Mouse (Mus musculus) heart, embryonic 16.5 days (tissue): ENCODE data around the gene Lce1c. TPM values are rescaled to one million over a fixed set of nuclear protein-coding genes. Genes with fewer than 3 reads are reported as not detected.

ENCODE experiments used
- ATAC-seq: fragments of 200-750 bp; cut with Nextera tagmentation; replicated peaks from 2 replicates; pipeline ENCODE4 v1.8.0; 2017; ENCODE audit warnings: moderate number of reproducible peaks; ENCODE audit not compliant: insufficient read depth, low FRiP score; ENCODE audit errors: extremely low read depth
- H3K27ac ChIP-seq: fragments of 300-500 bp; sonication (generic); 2 replicates; pipeline ENCODE4 v1.5.1; 2014; ENCODE audit warnings: mild to moderate bottlenecking, low read length, control low read depth, moderate library complexity
- H3K27me3 ChIP-seq: fragments of 300-500 bp; sonication (generic); 2 replicates; pipeline ENCODE4 v1.6.1; 2014; ENCODE audit warnings: low read length, mixed read lengths; ENCODE audit not compliant: control insufficient read depth, insufficient read depth
- H3K36me3 ChIP-seq: fragments of 300-500 bp; sonication (generic); 2 replicates; pipeline ENCODE4 v1.6.1; 2014; ENCODE audit not compliant: control insufficient read depth, insufficient read depth
- H3K4me1 ChIP-seq: fragments of 300-500 bp; sonication (generic); 2 replicates; pipeline ENCODE4 v1.6.1; 2014; ENCODE audit warnings: low read length, mixed read lengths; ENCODE audit not compliant: control insufficient read depth, insufficient read depth
- H3K4me2 ChIP-seq: fragments of 300-500 bp; sonication (generic); 2 replicates; pipeline ENCODE4 v1.6.1; 2014; ENCODE audit warnings: low read depth, mild to moderate bottlenecking, control low read depth, low read length
- H3K4me3 ChIP-seq: fragments of 300-500 bp; sonication (generic); 2 replicates; pipeline ENCODE4 v1.5.1; 2014; ENCODE audit warnings: mild to moderate bottlenecking, control low read depth, low read length
- H3K9ac ChIP-seq: fragments of 300-500 bp; sonication (generic); 2 replicates; pipeline ENCODE4 v1.6.1; 2014; ENCODE audit warnings: low read length, control low read depth
- H3K9me3 ChIP-seq: fragments of 300-500 bp; sonication (generic); replicated peaks from 2 replicates; pipeline ENCODE4 v1.6.1; 2016; ENCODE audit warnings: low read length; ENCODE audit not compliant: control insufficient read depth
- WGBS: fragments of 180-500 bp; shearing (Covaris S2); extraction: QIAGEN DNeasy Blood & Tissue Kit; methylation state at CpG from one replicate; pipeline ENCODE4 v1.1.7; 2014; 5-methylcytosine and 5-hydroxymethylcytosine counted together
- polyA plus RNA-seq: library from polyadenylated mRNA; unstranded; fragments of >200 nt; fragmentation: Nextera tagmentation; extraction: Ambion mirVana; gene quantifications from 2 replicates; pipeline ENCODE4 v1.2.1, GENCODE M21; 2015

Gene Lce1c
- polyA plus RNA-seq, 1 experiment from 2014 or later: not detected

DNA sequence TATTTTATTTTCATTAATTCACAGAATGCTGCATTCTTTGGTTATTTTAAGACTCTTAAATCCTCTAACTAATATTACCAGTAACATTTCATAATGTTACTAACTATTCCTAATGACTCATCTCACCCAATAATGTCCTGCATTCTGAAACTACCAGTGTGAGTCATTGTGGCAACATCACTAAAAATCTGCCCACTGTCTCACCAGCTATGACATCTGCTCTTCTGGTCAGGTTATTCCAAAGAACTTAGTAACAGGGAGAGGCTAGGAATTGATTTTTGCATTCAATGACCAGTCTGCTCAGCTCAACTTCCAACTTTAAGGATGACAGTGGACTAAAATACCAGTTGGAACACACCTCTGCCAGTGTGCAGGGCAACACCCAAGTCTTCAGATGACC is 12.6 kb downstream of the Lce1c start:
- Histone ChIP-seq H3K9ac (no peak overlapping the region), H3K9me3 (no peaks in the 10 kb centered on the region), H3K27ac (no peak overlapping the region), H3K4me3 (no peak overlapping the region), H3K27me3 (no peaks in the 10 kb centered on the region), H3K4me1 (no peaks in the 10 kb centered on the region), H3K4me2 (no peak overlapping the region), H3K36me3 (no peaks in the 10 kb centered on the region)
- no peak for ATAC-seq

- no peaks in the 10 kb centered on the region for H3K36me3 ChIP-seq
- H3K4me3 ChIP-seq: no peak overlapping the region
- H3K27me3 ChIP-seq: no peaks in the 10 kb centered on the region
- ATAC-seq: no peak
- no peak overlapping the region for H3K4me2 ChIP-seq
- H3K4me1 ChIP-seq: no peaks in the 10 kb centered on the region
- H3K27ac ChIP-seq: no peak overlapping the region
- no peak overlapping the region for H3K9ac ChIP-seq
- no peaks in the 10 kb centered on the region for H3K9me3 ChIP-seq
- 14% methylated on average over 1 of the region's 1 CpGs for WGBS
Observed at GRCm38 (mm10) chr3:92694613-92695012, 15.6 kb downstream of the Lce1c start.

DNA sequence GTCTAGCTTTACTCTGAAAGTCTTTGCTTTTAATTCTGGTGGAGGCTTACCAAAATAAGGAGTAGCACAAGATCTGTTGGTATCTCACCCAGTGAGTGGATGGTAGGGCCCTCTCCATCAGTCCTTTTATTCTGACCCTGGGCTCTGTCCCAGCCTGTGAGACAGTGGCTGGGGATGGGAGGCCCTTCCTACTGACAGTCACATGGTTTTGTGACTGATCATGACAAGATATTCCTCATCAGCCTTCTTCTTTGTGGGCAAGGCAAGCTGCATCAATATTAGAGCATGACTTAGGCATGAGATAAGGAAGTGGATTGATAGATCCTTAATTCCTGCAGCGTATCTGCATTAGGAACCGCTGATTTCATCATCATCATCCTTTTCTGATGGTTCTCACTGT is 29.9 kb downstream of the Lce1c start, which contains the start of gene Lce1e:
TSS of gene Lce1e (minus strand) at position 101 of the 400 bp plus-strand sequence.
- Histone ChIP-seq H3K4me1 (no peaks in the 10 kb centered on the region), H3K9ac (no peak within 1 kb of the TSS), H3K4me2 (no peak within 1 kb of the TSS), H3K27me3 (no peaks in the 10 kb centered on the region), H3K27ac (no peak within 1 kb of the TSS), H3K36me3 (no peaks in the 10 kb centered on the region), H3K9me3 (no peaks in the 10 kb centered on the region), H3K4me3 (no peak within 1 kb of the TSS)
- no peak for ATAC-seq
- WGBS: 62% methylated on average over 2 of the region's 2 CpGs

DNA sequence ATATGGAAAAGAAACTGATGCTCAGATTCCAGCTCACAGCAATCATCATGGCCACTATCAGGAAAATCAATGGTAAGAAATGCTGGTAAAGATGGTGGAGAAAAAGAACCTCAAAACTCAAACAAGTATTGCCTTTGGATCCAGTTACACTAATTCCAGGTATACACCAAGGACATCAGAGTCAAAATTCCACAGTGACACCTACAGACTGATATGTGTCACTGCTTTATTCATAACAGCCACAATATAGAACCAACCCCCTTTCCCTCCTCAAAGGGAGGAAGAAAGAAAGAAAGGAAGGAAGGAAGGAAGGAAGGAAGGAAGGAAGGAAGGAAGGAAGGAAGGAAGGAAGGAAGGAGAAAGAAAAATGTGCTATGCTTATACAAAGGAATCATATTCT is 36.1 kb downstream of the Lce1c start:
- Histone ChIP-seq H3K27ac (no peak overlapping the region), H3K9ac (no peak overlapping the region), H3K4me3 (no peak overlapping the region), H3K9me3 (no peaks in the 10 kb centered on the region), H3K36me3 (no peaks in the 10 kb centered on the region), H3K4me1 (no peaks in the 10 kb centered on the region), H3K27me3 (no peaks in the 10 kb centered on the region), H3K4me2 (no peak overlapping the region)
- ATAC-seq: no peak

DNA sequence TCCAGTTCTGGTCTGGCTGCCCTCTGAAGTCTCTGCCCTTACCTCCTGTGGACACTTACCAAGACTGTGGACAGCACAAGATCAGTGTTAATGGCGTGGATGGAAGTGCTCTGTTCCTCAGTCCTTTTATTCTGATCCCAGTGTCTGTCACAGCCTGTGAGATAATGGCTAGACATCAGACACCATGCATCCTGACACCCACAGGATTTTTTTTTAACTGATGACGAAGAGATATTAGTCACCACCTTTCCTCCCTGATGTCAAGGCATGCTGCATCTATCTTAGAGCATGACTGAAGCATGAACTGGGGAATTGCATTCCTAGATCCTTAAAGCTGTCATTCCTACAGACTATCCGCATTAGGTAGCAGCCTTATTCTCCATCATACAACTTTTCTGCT is 41.2 kb downstream of the Lce1c start, which contains the start of gene Lce1f:
TSS of gene Lce1f (minus strand) at position 101 of the 400 bp plus-strand sequence.
- WGBS: 58% methylated on average over 3 of the region's 3 CpGs
- ATAC-seq: no peak

GRCm38 (mm10) chr3:92722631-92723030 is 43.6 kb downstream of the Lce1c start:
- H3K4me3 ChIP-seq: no peak overlapping the region
- no peak overlapping the region for H3K9ac ChIP-seq
- H3K27ac ChIP-seq: no peak overlapping the region
- H3K27me3 ChIP-seq: no peaks in the 10 kb centered on the region
- no peak overlapping the region for H3K4me2 ChIP-seq
- H3K4me1 ChIP-seq: no peaks in the 10 kb centered on the region
- H3K9me3 ChIP-seq: no peaks in the 10 kb centered on the region
- ATAC-seq: no peak
- no peaks in the 10 kb centered on the region for H3K36me3 ChIP-seq
- WGBS: 72% methylated on average over 5 of the region's 5 CpGs

More for the DNA sequence above, 41.2 kb downstream of the Lce1c start, which contains the start of gene Lce1f:
- Histone ChIP-seq H3K4me3 (no peak within 1 kb of the TSS), H3K4me2 (no peak within 1 kb of the TSS), H3K36me3 (no peaks in the 10 kb centered on the region), H3K27me3 (no peaks in the 10 kb centered on the region), H3K27ac (no peak within 1 kb of the TSS), H3K9me3 (no peaks in the 10 kb centered on the region), H3K4me1 (no peaks in the 10 kb centered on the region), H3K9ac (no peak within 1 kb of the TSS)

Other genes starting within 250 kb of the Lce1c start
- gene Gm9774, start 249.8 kb upstream of the Lce1c start, polyA plus RNA-seq: 3.8 and 18.9 TPM in 2 replicates
- not detected in 2 replicates for gene Sprr2k, start 246.7 kb upstream of the Lce1c start, polyA plus RNA-seq
- gene Sprr1b, start 240.5 kb upstream of the Lce1c start, polyA plus RNA-seq: 0.19 TPM in 1 of 2 replicates, not detected in the other
- gene Sprr3, start 220.5 kb upstream of the Lce1c start, polyA plus RNA-seq: not detected in 2 replicates
- 1.2 and 1.6 TPM in 2 replicates for gene Sprr1a, start 193.4 kb upstream of the Lce1c start, polyA plus RNA-seq
- gene Sprr4, start 178.8 kb upstream of the Lce1c start, polyA plus RNA-seq: not detected in 2 replicates
- not detected in 2 replicates for gene 2310046K23Rik, start 144.7 kb upstream of the Lce1c start, polyA plus RNA-seq
- gene Ivl, start 105.5 kb upstream of the Lce1c start, polyA plus RNA-seq: 0.14 TPM in 1 of 2 replicates, not detected in the other
- not detected in 2 replicates for gene Smcp, start 90.2 kb upstream of the Lce1c start, polyA plus RNA-seq
- gene 2210017I01Rik, start 71.8 kb upstream of the Lce1c start, polyA plus RNA-seq: not detected in 2 replicates
- gene Lce6a, start 57.6 kb upstream of the Lce1c start, polyA plus RNA-seq: not detected in 2 replicates
- not detected in 2 replicates for gene Lce1a1, start 30.9 kb upstream of the Lce1c start, polyA plus RNA-seq
- gene Lce1b, start 22.3 kb upstream of the Lce1c start, polyA plus RNA-seq: not detected in 2 replicates
- gene Lce1a2, start 8.9 kb upstream of the Lce1c start, polyA plus RNA-seq: not detected in 2 replicates
- gene Lce1d, start 8.0 kb downstream of the Lce1c start, polyA plus RNA-seq: not detected in 2 replicates
- gene Lce1e, start 29.8 kb downstream of the Lce1c start, polyA plus RNA-seq: not detected in 2 replicates
- gene Lce1f, start 41.1 kb downstream of the Lce1c start, polyA plus RNA-seq: not detected in 2 replicates
- not detected in 2 replicates for gene Gm38119, start 59.8 kb downstream of the Lce1c start, polyA plus RNA-seq
- 0.16 TPM in 1 of 2 replicates, not detected in the other for gene Lce1g, start 73.1 kb downstream of the Lce1c start, polyA plus RNA-seq
- gene Lce1h, start 85.8 kb downstream of the Lce1c start, polyA plus RNA-seq: not detected in 2 replicates
- not detected in 2 replicates for gene Lce1i, start 99.7 kb downstream of the Lce1c start, polyA plus RNA-seq
- not detected in 2 replicates for gene Lce1j, start 111.3 kb downstream of the Lce1c start, polyA plus RNA-seq
- not detected in 2 replicates for gene Lce1k, start 128.6 kb downstream of the Lce1c start, polyA plus RNA-seq
- gene Kprp, start 148.0 kb downstream of the Lce1c start, polyA plus RNA-seq: 0.08 TPM in 1 of 2 replicates, not detected in the other
- not detected in 2 replicates for gene Lce1l, start 172.0 kb downstream of the Lce1c start, polyA plus RNA-seq
- gene 2310050C09Rik, start 191.0 kb downstream of the Lce1c start, polyA plus RNA-seq: not detected in 2 replicates
- gene Lce3a, start 247.0 kb downstream of the Lce1c start, polyA plus RNA-seq: not detected in 2 replicates